In the genomic region with DNA sequence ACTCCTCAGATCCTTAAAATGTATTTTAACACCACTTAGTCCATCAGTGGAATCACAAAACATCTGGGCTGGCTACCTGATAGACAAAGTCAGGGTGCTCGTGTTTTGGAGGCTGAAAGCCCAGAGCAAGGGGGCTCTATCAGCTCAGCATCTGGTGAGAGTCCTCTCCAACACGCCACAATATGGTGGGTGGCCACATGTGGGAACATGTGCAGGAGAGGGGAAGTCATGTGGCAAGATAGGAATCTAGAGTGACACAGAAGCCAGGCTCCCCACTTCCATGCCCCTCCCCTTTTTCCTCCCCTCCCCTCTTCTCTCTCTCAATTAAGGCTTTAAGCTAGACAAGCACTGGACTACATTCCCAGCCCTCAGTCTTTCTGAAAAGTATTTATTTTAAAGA, we compare ENCODE assay signal across 21 mouse cellular contexts. TPM values are rescaled to one million over a fixed set of nuclear protein-coding genes. Genes with fewer than 3 reads are reported as not detected.
A peak's percentile ranks its signal among the peaks of the same experiment; 100 is the strongest.
DNase-seq lines count a peak whose midpoint lies in the region; ATAC-seq and TF ChIP-seq lines count a peak whose summit lies in the region.
"Had no signal": no experiment of that assay in that cellular context is flagged by ENCODE, and none has a peak within 500 bp of the region (broad histone marks: within the 10 kb centered on the region; RNA-seq: fewer than 3 reads in every experiment).

No protein-coding gene starts in this region.

- H3K27ac ChIP-seq in heart, embryonic 16.5 days (ENCODE audit: low read length), result no peak overlapping the region
- no peak overlapping the region for H3K27ac ChIP-seq in MEL (ENCODE audit: control insufficient read depth, low read depth, low read length)
- H3K27ac ChIP-seq: forebrain, embryonic 10.5 days; hindbrain, embryonic 12.5 days; kidney, postnatal 0 days; left cerebral cortex, adult 2 months; limb, embryonic 15.5 days; liver, embryonic 14.5 days; midbrain, embryonic 12.5 days had no signal

- no peak for TF ChIP-seq RAD21 in MEL (IDR thresholded peaks at IDR 0.05; ENCODE audit: low read depth, low read length)

- 0 out of 2 replicates have a peak, but pooled peaks cover 2% of the 10 kb centered on the region for H3K9me3 ChIP-seq in heart, embryonic 16.5 days (replicated peaks; ENCODE audit: control insufficient read depth, low read length)
- no peaks in the 10 kb centered on the region for H3K9me3 ChIP-seq in MEL (replicated peaks; ENCODE audit: insufficient read depth, low read length)
- H3K9me3 ChIP-seq: forebrain, embryonic 10.5 days; hindbrain, embryonic 12.5 days; limb, embryonic 15.5 days; midbrain, embryonic 12.5 days had no signal

- 63% methylated on average over 2 of the region's 2 CpGs for WGBS in heart, embryonic 16.5 days

- H3K79me2 ChIP-seq in MEL (ENCODE audit: control insufficient read depth, insufficient read depth, low read length, poor library complexity), result no peaks in the 10 kb centered on the region

- TF ChIP-seq CTCF in MEL (IDR thresholded peaks at IDR 0.05 in 2 of 3, conservative IDR thresholded peaks at IDR 0.05 in 1 of 3; ENCODE audit: control insufficient read depth in 1 of 3, insufficient read depth in 1 of 3, low read depth in 2 of 3, low read length in 3 of 3, poor library complexity in 1 of 3, severe bottlenecking in 1 of 3), result no peak

- DNase-seq in heart, postnatal 36 days, result no peak
- peak; percentile 72 for DNase-seq in CD4-positive helper T cell, adult 2 months (ENCODE audit: low read depth, low spot score)
- DNase-seq in MEL (ENCODE audit: low read depth, low spot score), result peak; percentile 37
- DNase-seq in induced T-regulatory cell, adult 2 months (ENCODE audit: low read depth), result peak; percentile 65
- no peak for DNase-seq in layer of hippocampus, adult 8-10 months (ENCODE audit: low spot score in 2 of 2)
- DNase-seq in lung, postnatal 25 days (ENCODE audit: low spot score), result no peak
- DNase-seq in lung, postnatal 4 days, result no peak
- DNase-seq: adrenal gland, postnatal 10 days; B cell, adult 2 months; cerebellum, adult 8-10 months; forebrain, postnatal 0 days; kidney, adult 2 months; spleen, adult 18-20 months had no signal

- H3K36me3 ChIP-seq in heart, embryonic 16.5 days (ENCODE audit: control insufficient read depth, insufficient read depth), result no peaks in the 10 kb centered on the region
- H3K36me3 ChIP-seq in MEL (ENCODE audit: control insufficient read depth in 1 of 2, insufficient read depth in 2 of 2, low read length in 2 of 2), result peaks cover 0 to 27% of the 10 kb centered on the region in 2 experiments; a peak in 2 of 4 replicates
- H3K36me3 ChIP-seq: forebrain, embryonic 10.5 days; hindbrain, embryonic 12.5 days; limb, embryonic 15.5 days; midbrain, embryonic 12.5 days had no signal

- H3K4me1 ChIP-seq in heart, embryonic 16.5 days (ENCODE audit: control insufficient read depth, insufficient read depth, low read length), result peaks cover 4% of the 10 kb centered on the region
- H3K4me1 ChIP-seq in MEL (ENCODE audit: control insufficient read depth in 1 of 2, insufficient read depth in 2 of 2, low read length in 2 of 2), result peaks cover 18 to 33% of the 10 kb centered on the region in 2 experiments
- H3K4me1 ChIP-seq: hindbrain, embryonic 12.5 days; midbrain, embryonic 12.5 days had no signal

- TF ChIP-seq EP300 in MEL (IDR thresholded peaks at IDR 0.05; ENCODE audit: low read depth in 1 of 2, low read length in 2 of 2), result no peak

- no peak overlapping the region for H3K4me3 ChIP-seq in heart, embryonic 16.5 days (ENCODE audit: low read length)
- no peak overlapping the region for H3K4me3 ChIP-seq in MEL (ENCODE audit: control insufficient read depth in 1 of 2, insufficient read depth in 1 of 2, low read depth in 2 of 2, low read length in 2 of 2)
- H3K4me3 ChIP-seq: forebrain, embryonic 10.5 days; hindbrain, embryonic 12.5 days; left cerebral cortex, adult 2 months; limb, embryonic 15.5 days; midbrain, embryonic 12.5 days had no signal

- intact Hi-C loops in heart, postnatal 36 days (cut with DNase I), result no loop called here

- H3K9ac ChIP-seq in heart, embryonic 16.5 days (ENCODE audit: low read length), result no peak overlapping the region
- no peak overlapping the region for H3K9ac ChIP-seq in MEL (ENCODE audit: control insufficient read depth, low read depth, low read length, poor library complexity, severe bottlenecking)
- H3K9ac ChIP-seq: forebrain, postnatal 0 days; hindbrain, embryonic 12.5 days; limb, embryonic 15.5 days; liver, embryonic 14.5 days; midbrain, embryonic 12.5 days had no signal

- H3K4me2 ChIP-seq in heart, embryonic 16.5 days (ENCODE audit: low read depth, low read length), result no peak overlapping the region
- H3K4me2 ChIP-seq: hindbrain, embryonic 12.5 days; limb, embryonic 15.5 days; midbrain, embryonic 12.5 days had no signal

- TF ChIP-seq POLR2A in MEL (IDR thresholded peaks at IDR 0.05; ENCODE audit: control insufficient read depth in 1 of 2, insufficient read depth in 1 of 2, low read depth in 1 of 2, low read length in 2 of 2, poor library complexity in 1 of 2), result no peak

- no peaks in the 10 kb centered on the region for H3K27me3 ChIP-seq in heart, embryonic 16.5 days (ENCODE audit: control insufficient read depth, insufficient read depth, low read length)
- H3K27me3 ChIP-seq in MEL (ENCODE audit: control insufficient read depth in 1 of 2, insufficient read depth in 2 of 2, low read length in 2 of 2), result no peaks in the 10 kb centered on the region
- H3K27me3 ChIP-seq: hindbrain, embryonic 12.5 days; limb, embryonic 15.5 days; midbrain, embryonic 12.5 days had no signal

- 0 out of 2 replicates have a peak, but pooled peaks have one; percentile 35 for ATAC-seq in heart, embryonic 16.5 days (replicated peaks; ENCODE audit: extremely low read depth, insufficient read depth, low FRiP score)
- ATAC-seq: forebrain, postnatal 0 days had no signal

TF ChIP-seq in MEL, 35 proteins besides CTCF, POLR2A, EP300 and RAD21 (continues in another document):
- no peak for TF ChIP-seq POLR2AphosphoS2 (IDR thresholded peaks at IDR 0.05; ENCODE audit: low read length)
- TF ChIP-seq USF2 (IDR thresholded peaks at IDR 0.05; ENCODE audit: borderline replicate concordance in 1 of 2, insufficient read depth in 1 of 2, low read depth in 1 of 2, low read length in 2 of 2), result no peak
- no peak for TF ChIP-seq ZKSCAN1 (IDR thresholded peaks at IDR 0.05; ENCODE audit: low read depth, low read length)
- TF ChIP-seq CHD1 (IDR thresholded peaks at IDR 0.05; ENCODE audit: low read depth, low read length), result no peak
- TF ChIP-seq CHD2 (IDR thresholded peaks at IDR 0.05; ENCODE audit: low read length), result no peak
- TF ChIP-seq SIN3A (IDR thresholded peaks at IDR 0.05; ENCODE audit: low read length), result no peak
- no peak for TF ChIP-seq MAFK (IDR thresholded peaks at IDR 0.05; ENCODE audit: borderline replicate concordance, low read depth, low read length)
- peak; percentile 56 for TF ChIP-seq GATA1 (IDR thresholded peaks at IDR 0.05; ENCODE audit: low read depth, low read length)
- no peak for TF ChIP-seq ETS1 (IDR thresholded peaks at IDR 0.05; ENCODE audit: low read depth, low read length)
- TF ChIP-seq GABPA (IDR thresholded peaks at IDR 0.05; ENCODE audit: low read depth, low read length), result no peak
- TF ChIP-seq ZMIZ1 (IDR thresholded peaks at IDR 0.05; ENCODE audit: low read depth, low read length), result no peak
- no peak for TF ChIP-seq POLR2AphosphoS5 (IDR thresholded peaks at IDR 0.05; ENCODE audit: borderline replicate concordance, low read depth, low read length)
- no peak for TF ChIP-seq NELFE (IDR thresholded peaks at IDR 0.05; ENCODE audit: low read depth, low read length)
- no peak for TF ChIP-seq MEF2A (IDR thresholded peaks at IDR 0.05; ENCODE audit: extremely low read depth, insufficient replicate concordance, low read depth, low read length, poor library complexity, severe bottlenecking)
- TF ChIP-seq MAX (IDR thresholded peaks at IDR 0.05; ENCODE audit: low read length), result peak; percentile 81
- no peak for TF ChIP-seq RCOR1 (IDR thresholded peaks at IDR 0.05; ENCODE audit: low read depth, low read length)
- TF ChIP-seq BHLHE40 (IDR thresholded peaks at IDR 0.05; ENCODE audit: borderline replicate concordance, low read depth, low read length), result no peak
- no peak for TF ChIP-seq KAT2A (conservative IDR thresholded peaks at IDR 0.05; ENCODE audit: low read depth, low read length)
- TF ChIP-seq MYB (IDR thresholded peaks at IDR 0.05; ENCODE audit: low read depth, low read length), result no peak
- TF ChIP-seq HCFC1 (IDR thresholded peaks at IDR 0.05; ENCODE audit: low read depth, low read length), result no peak
- TF ChIP-seq ELF1 (IDR thresholded peaks at IDR 0.05; ENCODE audit: low read depth, low read length), result no peak
- TF ChIP-seq ZNF384 (IDR thresholded peaks at IDR 0.05; ENCODE audit: low read depth, low read length), result no peak
- peak; percentile 82 for TF ChIP-seq USF1 (IDR thresholded peaks at IDR 0.05; ENCODE audit: low read depth, low read length)
- TF ChIP-seq NRF1 (IDR thresholded peaks at IDR 0.05; ENCODE audit: insufficient read depth, low read depth, low read length, poor library complexity, severe bottlenecking), result no peak
- no peak for TF ChIP-seq SMC3 (IDR thresholded peaks at IDR 0.05; ENCODE audit: low read depth, low read length)
- TF ChIP-seq ZC3H11A (IDR thresholded peaks at IDR 0.05; ENCODE audit: low read depth, low read length), result no peak
- 0 out of 2 replicates have a peak, but pooled peaks have one; percentile 42 for TF ChIP-seq MXI1 (IDR thresholded peaks at IDR 0.05; ENCODE audit: low read depth, low read length)
- TF ChIP-seq JUND (IDR thresholded peaks at IDR 0.05; ENCODE audit: low read depth, low read length), result no peak
- peak; percentile 83 for TF ChIP-seq MYC (IDR thresholded peaks at IDR 0.05; ENCODE audit: low read depth, low read length)

RNA-seq across cellular contexts. Expression of a gene that starts 20.5 kb away (rescaled TPM):
- polyA plus RNA-seq in heart, embryonic 16.5 days (2015; fragmentation: Nextera tagmentation; extraction: Ambion mirVana), result 94.9 and 102 TPM in 2 replicates
- total RNA-seq in heart, postnatal 36 days (2021), result 10 to 100 TPM; 32.3 to 37.0 TPM
- 58.1 and 59.7 TPM in 2 replicates for total RNA-seq in MEL (2012; rRNA removed)
- polyA plus RNA-seq in MEL (2012; ENCODE audit: insufficient read depth in 1 of 2, insufficient read length in 2 of 2, low read depth in 1 of 2, low replicate concordance in 2 of 2, missing spikeins in 1 of 2), result 10 to 100 TPM in 1 of 2 experiments, not detected in 1; 59.2 TPM
- 10 to 100 TPM; 14.7 to 17.3 (median 15.9) TPM for total RNA-seq in layer of hippocampus, adult 8-10 months (2022)

RNA-seq across cellular contexts. Expression of a gene that starts 40.1 kb away (rescaled TPM):
- polyA plus RNA-seq in heart, embryonic 16.5 days (2015; fragmentation: Nextera tagmentation; extraction: Ambion mirVana), result 6.7 and 7.3 TPM in 2 replicates
- total RNA-seq in heart, postnatal 36 days (2021), result 10 to 100 TPM; 13.2 to 19.1 TPM
- total RNA-seq in MEL (2012; rRNA removed), result 2.9 and 3.6 TPM in 2 replicates
- polyA plus RNA-seq in MEL (2012; ENCODE audit: insufficient read depth in 1 of 2, insufficient read length in 2 of 2, low read depth in 1 of 2, low replicate concordance in 2 of 2, missing spikeins in 1 of 2), result 1 to 10 TPM in 1 of 2 experiments, not detected in 1; 5.0 TPM
- total RNA-seq in layer of hippocampus, adult 8-10 months (2022), result 10 to 100 TPM in 2 of 4 experiments, 1 to 10 TPM in 2; 4.8 to 12.4 (median 8.4) TPM

Comparison
In these comparisons a context has a peak if more than half of its experiments do, and no peak if none do; other contexts are left out.
1. DNase-seq: peak in CD4-positive helper T cell, adult 2 months (single experiment), MEL (single experiment) and induced T-regulatory cell, adult 2 months (single experiment); none in heart, postnatal 36 days (0 of 2), layer of hippocampus, adult 8-10 months (0 of 2), lung, postnatal 25 days (single experiment) and lung, postnatal 4 days (0 of 2).